Mouse (Mus musculus) thymus, adult 2 months (tissue): Measurements from ENCODE around the gene Usp2.

Experiments used
- CTCF ChIP-seq: fragments of 200-500 bp; IDR thresholded peaks from 2 replicates; pipeline ENCODE4 v1.5.1; 2012; ENCODE audit warnings: mild to moderate bottlenecking, control low read depth, low read length, moderate library complexity, borderline replicate concordance; ENCODE audit not compliant: control insufficient read depth, poor library complexity, insufficient read depth; ENCODE audit errors: extremely low read depth
- POLR2A ChIP-seq: fragments of 200-500 bp; IDR thresholded peaks from 2 replicates; pipeline ENCODE4 v1.6.1; 2012; ENCODE audit warnings: mild to moderate bottlenecking, low read length, control low read depth, moderate library complexity; ENCODE audit not compliant: control insufficient read depth, poor library complexity, insufficient read depth; ENCODE audit errors: extremely low read depth

GRCm38 (mm10) chr9:44077266-44077910 lies 10.6 kb downstream of the Usp2 start:
- no peak for TF ChIP-seq CTCF
- TF ChIP-seq POLR2A: no peak
